Mouse (Mus musculus) stomach, postnatal 0 days (tissue): ENCODE measurements around the gene Cuzd1.

Source experiments
- CTCF ChIP-seq: IDR thresholded peaks from 2 replicates; pipeline ENCODE4 v1.5.1; 2016; ENCODE audit warnings: antibody characterized with exemption, low read depth, mild to moderate bottlenecking, moderate library complexity
- EP300 ChIP-seq: optimal IDR thresholded peaks from 2 replicates; pipeline ENCODE3; 2016; ENCODE audit warnings: antibody characterized with exemption

DNA sequence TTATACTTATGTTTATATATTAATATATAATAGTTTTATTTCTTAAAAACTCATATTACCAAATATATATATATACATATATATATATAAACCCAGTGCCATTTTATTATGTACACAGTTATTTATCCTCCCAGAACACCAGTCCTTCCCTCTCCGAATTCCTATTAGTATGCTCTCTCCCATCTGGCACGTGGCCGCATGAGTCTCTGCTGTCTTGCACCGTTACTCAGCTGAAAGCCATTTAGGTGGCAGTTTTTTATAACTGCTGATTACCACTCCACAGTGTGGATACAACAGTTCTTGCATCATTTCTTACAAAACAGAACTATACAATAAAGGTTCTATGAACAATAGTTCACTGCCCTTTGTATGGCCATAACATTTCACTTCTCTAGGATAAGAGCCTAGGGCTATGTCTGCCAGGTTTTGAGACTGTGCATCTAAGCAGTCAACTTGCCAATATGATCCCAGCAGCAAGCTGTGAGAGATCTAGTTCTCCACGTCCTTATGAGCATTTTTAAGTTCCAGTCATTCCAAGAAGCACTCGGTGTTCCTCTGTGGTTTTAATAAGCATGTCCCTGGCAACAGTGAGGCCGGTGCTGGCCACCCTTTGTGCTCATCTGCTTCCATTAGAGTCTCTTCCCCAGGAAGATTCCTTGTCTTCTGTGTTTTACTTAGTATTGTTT is 23.9 kb upstream of the Cuzd1 start:
- TF ChIP-seq CTCF (no peak), EP300 (no peak)
